Mouse (Mus musculus): ENCODE data around the gene Olfr813.
"Not testable (repeated sequence)": the region's sequence is repeated elsewhere in the genome, so short reads cannot be mapped to it uniquely, and the experiment has no call there.

Olfr813 gene

DNA sequence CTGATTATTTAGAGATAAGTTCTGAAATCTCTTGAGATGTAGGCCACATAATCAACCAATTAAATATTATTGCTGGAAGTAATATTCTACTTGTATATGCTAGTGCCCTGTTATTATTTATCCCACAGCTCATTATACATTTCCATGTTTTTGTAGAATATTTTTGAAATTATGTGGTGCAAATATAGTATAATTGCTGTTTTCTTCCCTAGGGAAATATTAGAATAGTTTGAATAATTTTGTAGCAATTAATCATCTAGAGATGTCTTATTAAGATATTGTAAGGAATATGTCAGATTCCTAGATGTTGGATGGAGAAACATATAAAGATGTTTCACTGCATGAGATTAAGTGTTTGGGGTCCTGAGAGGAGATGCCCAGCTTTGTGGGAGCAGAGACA lies at the start of gene Olfr813:
Gene Olfr813, plus strand, starts transcription at position 301 of the 400 bp plus-strand sequence.
- DNase-seq (ENCODE audit: low read depth, low spot score), result no peak

DNA sequence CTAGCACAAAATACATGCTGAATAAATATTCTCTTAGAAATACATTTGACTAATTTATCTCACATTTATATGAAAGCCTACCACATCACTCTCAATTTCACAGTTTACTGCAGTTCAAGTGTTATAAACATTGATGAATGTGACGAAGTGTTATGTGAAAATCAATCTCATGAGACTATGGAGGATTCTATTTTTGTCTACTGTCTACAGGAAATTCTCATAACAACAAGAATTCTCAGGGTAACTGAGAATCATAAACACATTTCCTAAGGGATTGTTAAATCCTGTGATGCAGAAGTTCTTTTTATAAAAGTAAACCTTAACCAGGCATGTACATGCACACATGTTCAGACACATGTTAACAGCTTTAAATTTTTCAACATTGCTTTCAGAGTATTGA lies 9.2 kb upstream of the Olfr813 start, which contains the start of gene Olfr812:
Gene Olfr812, minus strand, starts transcription at position 101 of the 400 bp plus-strand sequence.
- DNase-seq (ENCODE audit: low read depth, low spot score), result no peak

DNA sequence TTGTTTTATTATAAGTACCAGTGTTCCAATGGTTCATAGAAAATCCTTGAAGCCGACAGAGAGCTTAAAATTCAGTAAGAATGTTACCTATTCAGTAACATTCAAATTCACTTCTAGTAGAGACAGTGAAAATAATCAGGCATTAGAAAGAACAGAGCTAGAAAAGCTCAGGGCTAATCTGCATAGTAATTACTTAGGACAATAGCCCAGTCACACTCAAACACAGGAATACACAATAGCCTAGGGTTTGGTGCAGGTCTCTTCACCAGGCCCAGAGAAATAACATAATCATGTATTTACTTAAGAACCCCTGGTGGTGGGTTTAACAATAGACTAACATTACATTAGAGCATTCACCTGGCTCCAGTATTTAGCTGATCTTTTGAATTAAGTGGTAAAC lies 7.8 kb upstream of the Olfr813 start:
- no peak for DNase-seq (ENCODE audit: low read depth, low spot score)

DNA sequence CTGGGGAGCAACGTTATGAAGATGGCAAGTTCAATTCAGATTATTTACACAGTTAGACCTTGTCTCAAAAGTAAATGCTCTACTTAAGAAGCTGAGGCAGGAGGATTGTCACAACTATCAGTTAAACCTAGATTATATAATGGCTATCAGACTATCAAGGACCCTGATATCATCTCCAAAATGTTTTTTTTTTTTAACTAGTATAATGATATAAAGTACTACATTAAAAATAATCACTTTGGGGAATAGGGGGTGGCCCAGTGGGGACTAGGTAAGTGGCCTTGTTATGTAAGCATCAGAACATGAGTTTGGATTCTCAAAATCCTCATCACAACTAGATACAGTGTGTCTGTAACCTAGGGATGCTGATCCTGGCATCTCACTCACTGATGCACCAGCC lies 24.6 kb downstream of the Olfr813 start, which contains the start of gene Olfr814:
Gene Olfr814, minus strand, starts transcription at position 101 of the 400 bp plus-strand sequence.
- not testable (repeated sequence) for DNase-seq (ENCODE audit: low read depth, low spot score)

DNA sequence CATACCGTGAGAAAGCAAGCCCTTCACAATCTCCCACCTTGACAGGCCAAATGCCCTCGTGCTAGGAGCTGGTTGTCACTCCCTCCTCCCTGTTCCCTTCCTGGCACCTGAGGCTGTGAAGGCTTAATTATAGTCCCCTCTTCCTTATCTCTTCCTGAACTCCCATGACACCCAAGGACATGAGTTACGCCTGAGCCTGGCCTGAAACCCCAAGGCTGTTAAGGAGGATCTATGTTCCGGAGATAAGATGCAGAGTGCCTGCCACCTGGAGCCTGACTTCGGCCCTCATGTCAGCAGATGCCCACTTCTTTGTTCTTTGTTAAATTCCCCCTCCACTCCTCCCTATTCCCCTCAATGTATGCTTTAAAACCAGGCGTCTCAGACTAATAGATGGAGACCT lies 30.3 kb downstream of the Olfr813 start:
- not testable (repeated sequence) for DNase-seq (ENCODE audit: low read depth, low spot score)

DNA sequence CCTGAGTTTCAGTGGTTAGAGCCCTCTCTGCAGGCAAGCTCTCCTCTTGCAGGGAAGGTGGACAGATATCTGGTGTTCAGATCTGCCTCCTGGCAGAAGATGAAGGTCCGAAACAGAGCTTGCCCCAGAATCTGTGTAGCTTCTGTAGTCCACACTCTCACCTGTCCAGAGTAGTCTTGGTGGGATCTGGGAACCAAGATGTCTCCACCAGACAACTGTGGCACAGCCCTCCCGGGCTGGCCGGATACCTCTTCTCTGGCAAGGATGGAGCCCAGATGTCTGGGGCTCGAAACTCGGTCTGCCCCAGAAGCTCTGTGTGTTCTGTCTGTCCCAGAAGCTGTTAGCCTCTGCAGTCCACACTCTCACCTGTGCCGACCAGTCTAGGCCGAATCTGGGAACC lies 30.8 kb downstream of the Olfr813 start:
- DNase-seq (ENCODE audit: low read depth, low spot score), result no peak

DNA sequence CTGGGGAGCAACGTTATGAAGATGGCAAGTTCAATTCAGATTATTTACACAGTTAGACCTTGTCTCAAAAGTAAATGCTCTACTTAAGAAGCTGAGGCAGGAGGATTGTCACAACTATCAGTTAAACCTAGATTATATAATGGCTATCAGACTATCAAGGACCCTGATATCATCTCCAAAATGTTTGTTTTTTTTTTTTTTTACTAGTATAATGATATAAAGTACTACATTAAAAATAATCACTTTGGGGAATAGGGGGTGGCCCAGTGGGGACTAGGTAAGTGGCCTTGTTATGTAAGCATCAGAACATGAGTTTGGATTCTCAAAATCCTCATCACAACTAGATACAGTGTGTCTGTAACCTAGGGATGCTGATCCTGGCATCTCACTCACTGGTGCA lies 50.6 kb downstream of the Olfr813 start, which contains the start of gene Olfr815:
Gene Olfr815, minus strand, starts transcription at position 101 of the 400 bp plus-strand sequence.
- DNase-seq (ENCODE audit: low read depth, low spot score), result not testable (repeated sequence)

Data from mesoderm, embryonic 11.5 days (tissue).